Mouse (Mus musculus) embryonic fibroblast, embryonic 13.5 days (primary cell): ENCODE data around the gene Cyp2d11.

Source experiments
- CTCF ChIP-seq: IDR thresholded peaks from 2 replicates; pipeline ENCODE4 v1.5.1; 2011; ENCODE audit warnings: mild to moderate bottlenecking, control low read depth, low read length, moderate library complexity, borderline replicate concordance; ENCODE audit not compliant: insufficient read depth
- POLR2A ChIP-seq: IDR thresholded peaks from 2 replicates; pipeline ENCODE4 v1.6.1; 2011; ENCODE audit warnings: low read depth, mild to moderate bottlenecking, control low read depth, low read length, moderate library complexity

DNA sequence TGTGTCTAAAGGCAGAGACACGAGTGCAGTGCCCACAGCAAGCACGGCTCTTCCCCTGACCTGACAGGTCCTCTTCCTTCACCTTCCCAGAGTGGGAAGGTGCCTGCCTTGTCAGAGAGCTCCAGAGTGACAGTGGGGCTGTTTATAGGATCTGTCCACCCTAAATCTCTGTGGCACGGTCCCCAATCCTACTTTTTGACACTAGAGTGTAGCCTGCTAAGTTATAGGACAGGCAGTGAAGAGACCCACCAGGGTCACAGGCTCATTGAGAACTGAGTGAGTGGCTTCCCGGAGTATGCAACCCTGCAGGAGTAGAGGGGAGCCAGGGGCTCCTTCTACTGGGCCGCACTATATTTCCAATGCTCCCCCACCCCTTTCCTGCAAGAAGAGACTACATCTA lies 16.1 kb downstream of the Cyp2d11 start:
- TF ChIP-seq POLR2A (no peak), CTCF (no peak)
